Mouse (Mus musculus) myocyte (in vitro differentiated cells): ENCODE results near the gene Gm3591.
"Not testable (repeated sequence)": the region's sequence is repeated elsewhere in the genome, so short reads cannot be mapped to it uniquely, and the experiment has no call there.

Experiments used
- E2F4 ChIP-seq: IDR thresholded peaks from one replicate; pipeline ENCODE4 v1.6.1; 2011; ENCODE audit warnings: mild to moderate bottlenecking, control low read depth, moderate library complexity; ENCODE audit not compliant: insufficient read depth
- MAX ChIP-seq: IDR thresholded peaks from one replicate; pipeline ENCODE4 v1.6.1; 2011; ENCODE audit warnings: low read depth, mild to moderate bottlenecking, control low read depth
- MYOD1 ChIP-seq, 3 experiments: IDR thresholded peaks; one replicate each; pipeline ENCODE4 v1.6.1; 2011; ENCODE audit warnings: control low read depth in 2 of 3, low read depth in 2 of 3, mild to moderate bottlenecking in 2 of 3, moderate library complexity in 1 of 3; ENCODE audit not compliant: insufficient read length in 2 of 3, control insufficient read depth in 1 of 3
- MYOG ChIP-seq, 3 experiments: IDR thresholded peaks; one replicate each; pipeline ENCODE4 v1.6.1; 2011; ENCODE audit warnings: control low read depth in 2 of 3, low read depth in 2 of 3, mild to moderate bottlenecking in 2 of 3; ENCODE audit not compliant: insufficient read length in 2 of 3, control insufficient read depth in 1 of 3, insufficient read depth in 1 of 3
- POLR2A ChIP-seq: IDR thresholded peaks from one replicate; pipeline ENCODE4 v1.6.1; 2011; ENCODE audit warnings: low read depth, mild to moderate bottlenecking, control low read depth, moderate library complexity; ENCODE audit not compliant: insufficient read length
- TCF12 ChIP-seq: IDR thresholded peaks from one replicate; pipeline ENCODE4 v1.6.1; 2011; ENCODE audit warnings: mild to moderate bottlenecking, control low read depth; ENCODE audit not compliant: poor library complexity, insufficient read depth, severe bottlenecking
- USF1 ChIP-seq: IDR thresholded peaks from one replicate; pipeline ENCODE4 v1.6.1; 2011; ENCODE audit warnings: low read depth, mild to moderate bottlenecking, control low read depth, moderate library complexity

GRCm38 (mm10) chr14:6426353-6426752, 14.1 kb upstream of the Gm3591 start:
- not testable (repeated sequence) for TF ChIP-seq POLR2A; MAX; MYOD1 (IDR thresholded peaks at IDR 0.05; ENCODE audit: control insufficient read depth in 1 of 3, insufficient read length in 2 of 3, low read depth in 2 of 3); E2F4; TCF12; MYOG (IDR thresholded peaks at IDR 0.05; ENCODE audit: control insufficient read depth in 1 of 3, insufficient read depth in 1 of 3, insufficient read length in 2 of 3, low read depth in 2 of 3); USF1
